Mouse (Mus musculus): ENCODE measurements around the gene Eva1b.

- TF ChIP-seq POLR2A (IDR thresholded peaks at IDR 0.05; ENCODE audit: low read depth, low read length) (no peak), CTCF (IDR thresholded peaks at IDR 0.05; ENCODE audit: extremely low read depth, insufficient read depth, insufficient read length, insufficient replicate concordance) (peak; percentile 43; the same call in 1 of the 2 replicates)
Measured at GRCm38 (mm10) chr4:126156617-126157016, 9.1 kb downstream of the Eva1b start.

All from spleen, adult 2 months (tissue).